Mouse (Mus musculus) CH12.LX (cell line): ENCODE results near the gene Cdk15.

ENCODE experiments used
- BHLHE40 ChIP-seq: IDR thresholded peaks from 2 replicates; pipeline ENCODE4 v1.6.1; 2011; ENCODE audit warnings: mild to moderate bottlenecking, low read depth, low read length, improper control_type of control experiment
- CHD1 ChIP-seq: IDR thresholded peaks from 2 replicates; pipeline ENCODE4 v1.6.1; 2012; ENCODE audit warnings: low read depth, low read length, improper control_type of control experiment, inconsistent platforms
- CHD2 ChIP-seq: IDR thresholded peaks from 2 replicates; pipeline ENCODE4 v1.6.1; 2011; ENCODE audit warnings: low read length, improper control_type of control experiment
- CTCF ChIP-seq, 2 experiments: IDR thresholded peaks in 1 of 2; conservative IDR thresholded peaks in 1 of 2; 2 replicates each; pipeline ENCODE4 v1.5.1; 2011 to 2012; ENCODE audit warnings: low read depth in 2 of 2, low read length in 2 of 2, improper control_type of control experiment in 1 of 2, inconsistent platforms in 1 of 2, mild to moderate bottlenecking in 1 of 2, moderate library complexity in 1 of 2
- EP300 ChIP-seq: IDR thresholded peaks from 2 replicates; pipeline ENCODE4 v1.6.1; 2011; ENCODE audit warnings: low read length, improper control_type of control experiment
- MAZ ChIP-seq: IDR thresholded peaks from 2 replicates; pipeline ENCODE4 v1.6.1; 2012; ENCODE audit warnings: low read depth, mild to moderate bottlenecking, inconsistent platforms, low read length, improper control_type of control experiment, moderate library complexity
- MYC ChIP-seq: IDR thresholded peaks from 2 replicates; pipeline ENCODE4 v1.6.1; 2011; ENCODE audit warnings: low read depth, mild to moderate bottlenecking, improper control_type of control experiment, low read length
- NRF1 ChIP-seq: IDR thresholded peaks from 2 replicates; pipeline ENCODE4 v1.6.1; 2014; ENCODE audit warnings: low read depth, mild to moderate bottlenecking, inconsistent platforms, low read length, improper control_type of control experiment, moderate library complexity
- PAX5 ChIP-seq: IDR thresholded peaks from 2 replicates; pipeline ENCODE4 v1.6.1; 2012; ENCODE audit warnings: low read length, inconsistent platforms, mixed read lengths
- POLR2A ChIP-seq: IDR thresholded peaks from 2 replicates; pipeline ENCODE4 v1.6.1; 2011; ENCODE audit warnings: low read depth, mild to moderate bottlenecking, improper control_type of control experiment, low read length
- SIN3A ChIP-seq: IDR thresholded peaks from 2 replicates; pipeline ENCODE4 v1.6.1; 2012; ENCODE audit warnings: low read length, improper control_type of control experiment, inconsistent platforms
- TCF12 ChIP-seq: IDR thresholded peaks from 2 replicates; pipeline ENCODE4 v1.6.1; 2014; ENCODE audit warnings: low read depth, mild to moderate bottlenecking, inconsistent platforms, low read length, improper control_type of control experiment
- USF1 ChIP-seq: IDR thresholded peaks from 2 replicates; pipeline ENCODE4 v1.6.1; 2014; ENCODE audit warnings: low read depth, mild to moderate bottlenecking, inconsistent platforms, low read length, improper control_type of control experiment
- ZC3H11A ChIP-seq: IDR thresholded peaks from 2 replicates; pipeline ENCODE4 v1.6.1; 2012; ENCODE audit warnings: low read depth, mild to moderate bottlenecking, inconsistent platforms, low read length, improper control_type of control experiment

GRCm38 (mm10) chr1:59237614-59238211 lies 19.0 kb upstream of the Cdk15 start:
- TF ChIP-seq MYC (peak; percentile 80; the same call in 1 of the 2 replicates), SIN3A (peak; percentile 18; the same call in 1 of the 2 replicates), CTCF (conservative IDR thresholded peaks at IDR 0.05 in 1 of 2, IDR thresholded peaks at IDR 0.05 in 1 of 2; ENCODE audit: low read depth in 2 of 2, low read length in 2 of 2) (peak; percentile 42 to 97; a peak in 3 of 4 replicates), CHD2 (no peak), POLR2A (no peak), NRF1 (no peak), USF1 (no peak), TCF12 (no peak), ZC3H11A (no peak; the same call in 1 of the 2 replicates), EP300 (no peak), PAX5 (no peak), BHLHE40 (no peak), CHD1 (no peak), MAZ (no peak)
